Mouse (Mus musculus): ENCODE data around the gene Nfkbib.

DNA sequence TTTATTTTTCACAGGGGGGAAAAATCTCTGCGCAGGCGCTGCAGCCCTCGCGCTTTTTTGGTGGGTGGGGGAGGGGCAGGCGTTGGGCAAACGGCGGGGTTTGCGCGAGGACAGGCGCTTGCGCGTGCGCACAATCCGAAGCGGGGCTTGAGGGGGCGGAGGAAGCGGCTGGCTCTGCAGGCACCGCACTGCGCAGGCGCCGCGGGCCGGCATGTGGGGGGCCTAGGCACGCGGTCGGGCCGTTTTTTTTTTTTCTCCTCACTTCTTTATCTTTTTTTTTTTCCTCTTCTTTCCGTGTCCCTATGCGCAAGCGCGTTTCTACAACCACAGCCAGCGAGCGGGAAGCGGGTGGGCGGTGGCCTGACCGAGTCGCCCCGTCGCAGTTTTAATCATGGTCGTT is 43.9 kb upstream of the Nfkbib start:
- TF ChIP-seq CTCF (conservative IDR thresholded peaks at IDR 0.05; ENCODE audit: insufficient read depth, insufficient read length, low read depth, low read length) (no peak), POLR2A (IDR thresholded peaks at IDR 0.05; ENCODE audit: low read depth, low read length) (no peak)
